Mouse (Mus musculus) small intestine, adult 2 months (tissue): ENCODE results near the gene Grtp1. TPM values are rescaled to one million over a fixed set of nuclear protein-coding genes. Genes with fewer than 3 reads are reported as not detected.
A peak's percentile ranks its signal among the peaks of the same experiment; 100 is the strongest.

Experiments
- H3K27ac ChIP-seq: fragments of 200-500 bp; 2 replicates; pipeline ENCODE4 v1.5.1; 2012; ENCODE audit warnings: low read depth, low read length, control low read depth, inconsistent platforms; ENCODE audit not compliant: insufficient read depth
- H3K27me3 ChIP-seq: fragments of 200-500 bp; 2 replicates; pipeline ENCODE4 v1.6.1; 2012; ENCODE audit warnings: mild to moderate bottlenecking, moderate library complexity, low read length, inconsistent platforms; ENCODE audit not compliant: control insufficient read depth, insufficient read depth
- H3K36me3 ChIP-seq: fragments of 200-500 bp; 2 replicates; pipeline ENCODE4 v1.6.1; 2012; ENCODE audit warnings: mild to moderate bottlenecking, low read length, control low read depth, inconsistent platforms; ENCODE audit not compliant: control insufficient read depth, insufficient read depth
- H3K4me1 ChIP-seq: fragments of 200-500 bp; 2 replicates; pipeline ENCODE4 v1.6.1; 2012; ENCODE audit warnings: low read length, inconsistent platforms, mixed read lengths; ENCODE audit not compliant: control insufficient read depth, insufficient read depth, insufficient read length
- H3K4me3 ChIP-seq: fragments of 200-500 bp; 2 replicates; pipeline ENCODE4 v1.5.1; 2012; ENCODE audit warnings: low read depth, mild to moderate bottlenecking, control low read depth, inconsistent platforms, low read length, moderate library complexity
- CTCF ChIP-seq: fragments of 200-500 bp; IDR thresholded peaks from 2 replicates; pipeline ENCODE4 v1.5.1; 2012; ENCODE audit warnings: low read depth, mild to moderate bottlenecking, control low read depth, inconsistent platforms, low read length, moderate library complexity, mixed read lengths; ENCODE audit not compliant: insufficient replicate concordance, insufficient read length; ENCODE audit errors: extremely low read depth
- POLR2A ChIP-seq: fragments of 200-500 bp; IDR thresholded peaks from 2 replicates; pipeline ENCODE4 v1.6.1; 2012; ENCODE audit warnings: low read depth, mild to moderate bottlenecking, control low read depth, inconsistent platforms, low read length, moderate library complexity
- WGBS: fragments of 180-500 bp; shearing (Covaris S2); methylation state at CpG from one replicate; pipeline ENCODE4 v1.1.7; 2018; 5-methylcytosine and 5-hydroxymethylcytosine counted together
- polyA plus RNA-seq: library from polyadenylated mRNA; depleted of rRNA; stranded (reverse); fragments of >200 nt; gene quantifications from 2 replicates; pipeline ENCODE4 v1.2.3, GENCODE M21; 2012

Grtp1 gene
- polyA plus RNA-seq, 1 experiment, result 58.8 TPM

GRCm38 (mm10) chr8:13205311-13205710 lies 4.9 kb upstream of the Grtp1 start:
- H3K27ac ChIP-seq, result peak overlapping the region; percentile 45; the same call in 1 of the 2 replicates
- WGBS, result 75% methylated on average over 5 of the region's 5 CpGs
- peaks cover 23% of the 10 kb centered on the region for H3K4me1 ChIP-seq
- 0 out of 2 replicates have a peak, but pooled peaks cover 1% of the 10 kb centered on the region for H3K36me3 ChIP-seq
- TF ChIP-seq POLR2A, result no peak
- no peak for TF ChIP-seq CTCF
- H3K4me3 ChIP-seq, result no peak overlapping the region
- no peaks in the 10 kb centered on the region for H3K27me3 ChIP-seq

DNA sequence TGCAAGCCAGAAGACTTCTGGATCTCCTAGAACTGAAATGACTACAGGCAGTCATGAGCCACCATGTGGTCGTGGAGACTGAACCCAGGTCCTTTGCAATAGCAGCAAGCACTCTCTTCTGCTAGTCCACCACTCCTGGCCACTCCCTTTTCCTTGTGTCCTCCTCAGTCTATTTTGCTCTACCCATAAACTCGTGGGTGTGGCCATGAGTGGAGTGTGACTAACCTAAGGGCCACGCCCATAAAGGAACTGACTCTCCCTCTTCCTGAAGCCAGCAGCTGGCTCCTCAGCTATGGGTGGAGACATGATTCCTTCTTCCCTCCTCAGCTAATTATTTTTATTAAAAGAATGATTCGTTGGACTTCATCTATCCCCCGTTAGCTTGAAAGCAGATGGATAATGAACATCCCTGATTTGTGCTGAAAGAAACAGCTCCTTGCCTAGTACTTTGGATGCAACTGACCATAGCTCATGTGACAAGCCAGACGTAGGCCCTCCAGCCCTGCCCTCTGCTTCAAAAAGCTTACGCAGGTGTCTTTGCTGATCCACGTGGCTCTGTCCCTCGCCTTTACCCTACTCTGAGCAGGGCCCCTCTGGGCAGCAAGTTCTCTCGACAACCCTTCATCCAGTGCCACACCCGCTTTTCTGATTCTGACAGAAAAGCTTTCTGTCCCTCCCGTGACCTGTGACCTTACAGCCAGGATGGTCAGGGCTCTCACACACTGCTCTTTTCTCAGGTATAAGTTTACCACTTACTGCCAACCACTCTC lies 4.1 kb upstream of the Grtp1 start:
- no peak overlapping the region for H3K4me3 ChIP-seq
- no peaks in the 10 kb centered on the region for H3K27me3 ChIP-seq
- TF ChIP-seq CTCF (no peak), POLR2A (no peak)
- peaks cover 23% of the 10 kb centered on the region for H3K4me1 ChIP-seq
- H3K27ac ChIP-seq, result peak overlapping the region; percentile 76
- 30% methylated on average over 12 of the region's 12 CpGs for WGBS
- 0 out of 2 replicates have a peak, but pooled peaks cover 1% of the 10 kb centered on the region for H3K36me3 ChIP-seq

DNA sequence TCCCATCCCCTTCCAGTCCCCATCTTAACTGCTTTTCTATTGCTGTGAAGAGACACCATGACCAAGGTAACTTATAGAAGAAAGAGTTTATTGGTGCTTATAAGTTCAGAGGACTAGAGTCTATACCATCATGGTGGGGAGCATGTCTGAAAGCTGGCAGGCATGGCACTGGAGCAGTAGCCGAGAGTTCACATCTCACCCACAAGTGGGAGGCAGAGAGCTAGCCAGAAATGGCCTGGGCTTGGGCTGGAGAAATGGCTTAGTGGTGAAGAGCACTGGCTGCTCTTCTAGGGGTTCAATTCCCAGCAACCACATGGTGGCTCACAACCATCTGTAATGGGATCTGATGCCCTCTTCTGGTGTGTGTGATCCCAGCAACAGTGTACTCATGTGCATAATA lies 3.1 kb upstream of the Grtp1 start:
- Histone ChIP-seq H3K27ac (no peak overlapping the region), H3K4me1 (peaks cover 23% of the 10 kb centered on the region), H3K4me3 (no peak overlapping the region), H3K27me3 (no peaks in the 10 kb centered on the region), H3K36me3 (0 out of 2 replicates have a peak, but pooled peaks cover 1% of the 10 kb centered on the region)
- TF ChIP-seq CTCF, result no peak
- no peak for TF ChIP-seq POLR2A
- WGBS, result 88% methylated on average over 1 of the region's 1 CpGs

DNA sequence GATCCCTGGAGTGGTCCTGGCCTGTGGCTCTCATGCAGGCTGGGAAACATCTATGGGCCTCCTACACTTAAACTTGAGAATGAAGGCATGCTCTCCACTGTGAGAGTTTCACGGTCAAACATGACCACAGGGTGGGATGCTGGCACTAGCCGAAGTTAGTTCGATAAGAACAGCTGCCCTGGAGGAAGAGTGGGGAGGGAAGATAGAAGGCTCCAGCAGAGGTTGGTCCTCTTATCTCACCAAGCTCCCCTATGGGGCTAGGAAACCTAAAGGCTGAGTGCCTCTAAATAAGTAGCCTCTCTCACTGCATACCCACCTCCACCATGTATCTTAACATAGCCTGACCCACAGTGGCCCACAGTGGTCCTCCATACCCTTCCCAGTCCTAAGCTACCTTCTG lies 2.4 kb upstream of the Grtp1 start:
- 84% methylated on average over 3 of the region's 3 CpGs for WGBS
- no peak for TF ChIP-seq CTCF
- TF ChIP-seq POLR2A, result no peak
- no peak overlapping the region for H3K4me3 ChIP-seq

GRCm38 (mm10) chr8:13202041-13202440 lies 1.6 kb upstream of the Grtp1 start:
- TF ChIP-seq CTCF (no peak), POLR2A (no peak)
- Histone ChIP-seq H3K4me3 (peak overlapping the region; percentile 42), H3K27me3 (no peaks in the 10 kb centered on the region), H3K36me3 (peaks cover 3% of the 10 kb centered on the region), H3K27ac (peak overlapping the region; percentile 25; the same call in 1 of the 2 replicates), H3K4me1 (peaks cover 23% of the 10 kb centered on the region)
- 46% methylated on average over 3 of the region's 3 CpGs for WGBS

More for the DNA sequence above, 2.4 kb upstream of the Grtp1 start:
- Histone ChIP-seq H3K36me3 (0 out of 2 replicates have a peak, but pooled peaks cover 1% of the 10 kb centered on the region), H3K27ac (no peak overlapping the region), H3K4me1 (peaks cover 23% of the 10 kb centered on the region), H3K27me3 (no peaks in the 10 kb centered on the region)

GRCm38 (mm10) chr8:13201013-13201334 lies 554 bp upstream of the Grtp1 start:
- Histone ChIP-seq H3K4me1 (peaks cover 18% of the 10 kb centered on the region), H3K36me3 (peaks cover 9% of the 10 kb centered on the region), H3K27ac (peak overlapping the region; percentile 84), H3K4me3 (peak overlapping the region; percentile 99), H3K27me3 (no peaks in the 10 kb centered on the region)
- TF ChIP-seq CTCF (no peak), POLR2A (no peak)
- WGBS, result under 1% methylated on average over 18 of the region's 18 CpGs

GRCm38 (mm10) chr8:13199385-13200061 lies 897 bp downstream of the Grtp1 start:
- peaks cover 13% of the 10 kb centered on the region for H3K36me3 ChIP-seq
- no peak for TF ChIP-seq CTCF
- TF ChIP-seq POLR2A, result peak; percentile 36; the same call in 1 of the 2 replicates
- H3K27ac ChIP-seq, result peak overlapping the region; percentile 82
- 15% methylated on average over 14 of the region's 14 CpGs for WGBS
- H3K4me1 ChIP-seq, result peaks cover 10% of the 10 kb centered on the region
- H3K27me3 ChIP-seq, result no peaks in the 10 kb centered on the region
- H3K4me3 ChIP-seq, result peak overlapping the region; percentile 99
